Mouse (Mus musculus): Measurements from ENCODE around the gene Pigc. TPM values are rescaled to one million over a fixed set of nuclear protein-coding genes. Genes with fewer than 3 reads are reported as not detected.

The Pigc gene
- polyA plus RNA-seq, 1 experiment from 2014 or later, result 33.3 TPM

DNA sequence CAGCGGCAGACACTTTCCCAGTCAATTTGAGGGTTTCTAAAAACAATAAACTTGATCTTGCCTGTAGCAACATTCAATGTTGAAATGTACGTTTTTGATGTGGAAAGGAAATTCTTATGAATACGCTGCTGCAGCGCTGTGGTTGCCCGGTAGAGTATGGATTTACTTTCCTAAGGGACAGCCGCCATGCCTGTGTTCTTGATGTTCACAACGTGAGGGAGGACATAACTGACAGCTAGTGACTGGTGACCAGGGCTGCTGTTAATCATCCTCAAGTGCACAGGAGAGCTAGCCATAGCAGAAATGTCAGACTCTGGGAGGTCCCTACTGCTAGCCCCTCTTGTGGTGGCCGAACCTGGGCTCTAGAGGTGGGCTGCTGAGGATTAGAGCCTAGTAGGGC lies 40.1 kb downstream of the Pigc start:
- Histone ChIP-seq H3K4me2 (replicated peaks; ENCODE audit: low read depth, low read length) (no peak overlapping the region), H3K36me3 (ENCODE audit: control insufficient read depth, insufficient read depth, low read length) (no peaks in the 10 kb centered on the region), H3K27ac (ENCODE audit: low read depth, low read length) (peak overlapping the region; percentile 74), H3K9me3 (ENCODE audit: control insufficient read depth, low read length) (no peaks in the 10 kb centered on the region), H3K4me1 (replicated peaks; ENCODE audit: control insufficient read depth, insufficient read depth, low read length) (0 out of 2 replicates have a peak, but pooled peaks cover 3% of the 10 kb centered on the region), H3K9ac (ENCODE audit: low read depth, low read length) (no peak overlapping the region), H3K27me3 (ENCODE audit: control insufficient read depth, insufficient read depth, low read length) (no peaks in the 10 kb centered on the region), H3K4me3 (ENCODE audit: low read depth, low read length) (no peak overlapping the region)
- no peak for DNase-seq (ENCODE audit: low spot score)
- 78% methylated on average over 8 of the region's 8 CpGs for WGBS
- ATAC-seq (ENCODE audit: low FRiP score), result no peak

DNA sequence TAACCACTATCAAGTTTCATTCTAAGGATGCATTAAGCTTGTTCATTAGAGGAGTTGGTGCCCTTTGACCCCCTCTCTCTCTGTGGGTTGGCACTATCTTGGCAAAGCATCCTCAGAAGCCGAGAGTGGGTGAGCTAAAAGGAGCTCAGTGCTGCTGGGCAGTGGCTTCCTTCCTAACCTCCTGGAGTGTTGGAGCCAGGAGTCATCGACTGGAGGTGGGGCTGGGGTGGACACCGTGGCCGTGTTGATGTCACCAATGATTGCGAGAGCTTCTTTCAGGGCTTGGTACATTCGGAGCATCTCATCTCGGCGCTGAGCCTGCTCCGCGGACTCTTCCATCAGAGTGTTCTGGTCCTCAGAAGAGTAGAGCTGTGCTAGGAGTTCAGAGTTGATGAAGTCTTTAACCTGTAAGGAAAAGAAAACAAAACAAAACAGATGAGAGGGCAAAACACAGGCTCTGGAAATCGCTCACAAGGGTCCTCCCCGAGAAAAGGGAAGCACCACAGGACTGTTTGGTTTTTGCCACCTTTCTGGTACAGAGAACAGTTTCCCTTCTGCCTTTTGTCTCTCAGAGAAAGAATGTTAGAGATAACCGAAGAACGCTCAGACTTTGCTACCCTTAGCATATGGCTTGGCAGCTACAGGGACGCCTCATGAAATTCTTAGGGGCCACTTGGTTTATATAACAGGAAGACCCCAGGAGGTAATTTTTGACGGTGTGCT lies 42.7 kb downstream of the Pigc start:
- Histone ChIP-seq H3K27ac (ENCODE audit: low read depth, low read length) (no peak overlapping the region), H3K4me3 (ENCODE audit: low read depth, low read length) (no peak overlapping the region), H3K9me3 (ENCODE audit: control insufficient read depth, low read length) (no peaks in the 10 kb centered on the region), H3K4me2 (replicated peaks; ENCODE audit: low read depth, low read length) (no peak overlapping the region), H3K9ac (ENCODE audit: low read depth, low read length) (no peak overlapping the region), H3K36me3 (ENCODE audit: control insufficient read depth, insufficient read depth, low read length) (no peaks in the 10 kb centered on the region), H3K27me3 (ENCODE audit: control insufficient read depth, insufficient read depth, low read length) (no peaks in the 10 kb centered on the region), H3K4me1 (replicated peaks; ENCODE audit: control insufficient read depth, insufficient read depth, low read length) (no peaks in the 10 kb centered on the region)
- no peak for DNase-seq (ENCODE audit: low spot score)
- WGBS, result 78% methylated on average over 16 of the region's 16 CpGs
- ATAC-seq (ENCODE audit: low FRiP score), result no peak

DNA sequence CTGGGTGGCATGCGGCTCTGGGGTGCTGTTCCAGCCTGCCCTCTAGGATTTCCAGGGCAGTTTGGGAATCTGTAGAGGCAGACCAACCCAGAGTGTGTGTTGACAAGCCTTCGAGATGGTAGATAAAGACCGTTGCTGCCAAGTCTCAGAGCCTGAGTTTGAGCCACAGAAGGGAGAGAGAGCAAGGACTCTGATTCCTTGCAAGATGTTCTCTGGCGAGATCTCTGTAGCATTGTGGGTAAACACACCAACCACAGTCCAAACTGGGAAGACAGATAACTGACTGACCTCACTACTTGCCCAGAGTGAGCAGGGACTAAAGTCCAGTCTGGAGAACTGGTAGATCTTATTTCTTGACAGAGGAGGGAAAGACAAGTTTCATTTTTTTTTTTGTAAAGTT lies 44.6 kb downstream of the Pigc start:
- WGBS, result 89% methylated on average over 4 of the region's 4 CpGs
- no peak overlapping the region for H3K27ac ChIP-seq (ENCODE audit: low read depth, low read length)

DNA sequence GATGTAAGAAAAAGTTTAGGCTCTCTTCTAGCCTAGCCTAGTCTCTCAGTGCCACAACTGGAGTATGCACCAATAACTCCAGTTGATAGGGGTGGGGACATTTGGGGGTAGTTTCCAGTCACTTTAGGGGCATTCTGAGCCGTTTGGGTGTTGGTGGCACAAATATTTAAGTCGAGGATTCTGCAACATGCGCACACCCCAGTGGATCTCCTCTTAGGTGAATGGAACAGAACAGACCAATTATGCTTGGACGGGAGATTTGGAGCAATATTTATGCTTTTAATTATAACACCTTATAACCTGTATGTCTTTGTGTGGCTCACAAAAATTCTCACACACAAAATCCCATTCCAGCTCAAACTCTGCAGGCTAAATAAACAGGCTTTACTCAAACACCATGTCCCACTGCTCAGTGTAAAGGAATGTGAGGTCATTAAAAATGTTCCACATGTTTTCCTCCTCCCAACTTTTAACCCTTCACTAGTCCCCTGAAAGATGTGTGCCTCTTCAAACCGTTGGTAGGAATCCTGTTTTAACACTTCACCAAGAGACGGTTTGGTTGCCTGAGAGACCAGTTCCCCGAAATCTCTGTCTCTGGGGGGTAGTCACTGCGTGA lies 46.4 kb downstream of the Pigc start:
- H3K4me3 ChIP-seq (ENCODE audit: low read depth, low read length), result no peak overlapping the region
- H3K27ac ChIP-seq (ENCODE audit: low read depth, low read length), result no peak overlapping the region
- ATAC-seq (ENCODE audit: low FRiP score), result no peak
- no peaks in the 10 kb centered on the region for H3K4me1 ChIP-seq (replicated peaks; ENCODE audit: control insufficient read depth, insufficient read depth, low read length)
- 57% methylated on average over 8 of the region's 8 CpGs for WGBS
- no peak overlapping the region for H3K4me2 ChIP-seq (replicated peaks; ENCODE audit: low read depth, low read length)
- H3K27me3 ChIP-seq (ENCODE audit: control insufficient read depth, insufficient read depth, low read length), result no peaks in the 10 kb centered on the region
- H3K9me3 ChIP-seq (ENCODE audit: control insufficient read depth, low read length), result no peaks in the 10 kb centered on the region
- no peak for DNase-seq (ENCODE audit: low spot score)
- no peak overlapping the region for H3K9ac ChIP-seq (ENCODE audit: low read depth, low read length)
- H3K36me3 ChIP-seq (ENCODE audit: control insufficient read depth, insufficient read depth, low read length), result no peaks in the 10 kb centered on the region

More for the DNA sequence above, 44.6 kb downstream of the Pigc start:
- ATAC-seq (ENCODE audit: low FRiP score) (no peak), DNase-seq (ENCODE audit: low spot score) (no peak)
- Histone ChIP-seq H3K36me3 (ENCODE audit: control insufficient read depth, insufficient read depth, low read length) (no peaks in the 10 kb centered on the region), H3K4me2 (replicated peaks; ENCODE audit: low read depth, low read length) (no peak overlapping the region), H3K9ac (ENCODE audit: low read depth, low read length) (no peak overlapping the region), H3K9me3 (ENCODE audit: control insufficient read depth, low read length) (no peaks in the 10 kb centered on the region), H3K4me3 (ENCODE audit: low read depth, low read length) (no peak overlapping the region), H3K4me1 (replicated peaks; ENCODE audit: control insufficient read depth, insufficient read depth, low read length) (no peaks in the 10 kb centered on the region), H3K27me3 (ENCODE audit: control insufficient read depth, insufficient read depth, low read length) (no peaks in the 10 kb centered on the region)

DNA sequence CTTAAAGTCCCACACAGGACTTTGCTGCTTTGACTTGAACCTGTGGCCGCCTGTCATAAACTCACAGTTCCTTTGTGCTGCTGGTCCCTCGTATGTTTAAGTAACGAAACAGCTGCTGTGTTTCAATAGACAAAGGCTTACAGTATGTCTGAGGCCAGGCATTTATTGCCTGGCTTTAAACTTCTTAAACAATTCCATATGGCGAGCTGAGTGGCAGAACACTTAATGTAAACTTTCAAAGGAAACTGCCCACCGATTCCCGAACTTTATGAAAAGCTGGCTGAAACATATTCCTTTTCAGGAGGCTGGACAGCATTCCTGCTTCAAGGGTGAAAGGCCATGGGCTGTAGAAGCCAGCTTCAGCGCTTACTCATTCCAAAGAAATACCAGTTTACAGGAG lies 48.0 kb downstream of the Pigc start:
- H3K9me3 ChIP-seq (ENCODE audit: control insufficient read depth, low read length), result no peaks in the 10 kb centered on the region
- no peak overlapping the region for H3K4me2 ChIP-seq (replicated peaks; ENCODE audit: low read depth, low read length)
- no peaks in the 10 kb centered on the region for H3K27me3 ChIP-seq (ENCODE audit: control insufficient read depth, insufficient read depth, low read length)
- no peak overlapping the region for H3K27ac ChIP-seq (ENCODE audit: low read depth, low read length)
- no peak overlapping the region for H3K9ac ChIP-seq (ENCODE audit: low read depth, low read length)
- H3K4me1 ChIP-seq (replicated peaks; ENCODE audit: control insufficient read depth, insufficient read depth, low read length), result no peaks in the 10 kb centered on the region
- H3K36me3 ChIP-seq (ENCODE audit: control insufficient read depth, insufficient read depth, low read length), result no peaks in the 10 kb centered on the region
- no peak overlapping the region for H3K4me3 ChIP-seq (ENCODE audit: low read depth, low read length)
- WGBS, result 57% methylated on average over 7 of the region's 7 CpGs
- ATAC-seq (ENCODE audit: low FRiP score), result no peak
- no peak for DNase-seq (ENCODE audit: low spot score)

DNA sequence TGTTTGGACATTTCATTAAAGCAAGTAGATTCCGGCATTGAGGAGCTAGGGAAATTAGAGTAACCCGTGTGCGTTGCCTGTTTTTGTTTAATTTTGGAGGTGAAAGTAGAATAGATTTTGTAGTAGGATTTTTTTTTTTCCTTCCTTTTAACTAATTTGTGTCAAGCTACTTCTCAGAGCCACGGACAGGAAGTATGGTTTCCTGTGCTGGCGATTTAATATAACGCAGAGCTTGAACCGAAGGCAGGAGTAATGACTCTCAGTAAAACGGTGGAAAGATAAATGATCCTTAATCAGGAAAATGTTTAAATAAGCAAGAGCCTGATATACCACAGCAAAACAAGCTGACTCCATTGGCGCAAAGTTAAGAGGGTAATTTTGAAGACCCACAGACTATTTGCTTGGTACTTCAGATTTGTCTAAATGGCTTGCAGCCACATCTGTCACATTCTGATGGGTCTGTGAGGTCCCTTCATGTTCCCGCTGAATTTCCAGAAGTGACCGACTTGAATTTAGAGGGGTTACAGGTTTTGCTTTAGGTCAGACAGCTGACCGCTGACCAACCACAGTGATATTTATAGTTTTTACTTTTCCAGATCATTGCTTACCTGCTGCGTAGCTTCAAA lies 49.1 kb downstream of the Pigc start:
- Histone ChIP-seq H3K4me2 (replicated peaks; ENCODE audit: low read depth, low read length) (no peak overlapping the region), H3K9me3 (ENCODE audit: control insufficient read depth, low read length) (no peaks in the 10 kb centered on the region)

DNA sequence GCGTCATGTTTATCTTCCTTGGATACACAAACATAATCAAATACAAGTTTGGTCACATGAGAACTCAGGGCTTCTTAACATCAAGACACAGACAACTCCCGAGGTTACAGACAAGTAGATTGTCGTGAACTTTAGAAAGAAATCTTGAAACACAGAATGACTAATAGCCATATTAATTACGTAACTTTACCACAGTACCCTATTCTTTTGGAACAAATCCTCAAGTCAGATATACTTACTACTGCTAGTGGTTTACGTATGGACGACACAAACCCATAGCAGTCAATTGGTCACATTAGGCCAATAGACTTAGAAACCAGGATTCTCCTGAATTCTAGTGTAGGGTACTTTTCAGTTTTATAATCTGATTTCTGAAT lies 49.6 kb downstream of the Pigc start:
- no peaks in the 10 kb centered on the region for H3K27me3 ChIP-seq (ENCODE audit: control insufficient read depth, insufficient read depth, low read length)
- ATAC-seq (ENCODE audit: low FRiP score) (no peak), DNase-seq (ENCODE audit: low spot score) (no peak)
- no peak overlapping the region for H3K27ac ChIP-seq (ENCODE audit: low read depth, low read length)
- H3K36me3 ChIP-seq (ENCODE audit: control insufficient read depth, insufficient read depth, low read length), result no peaks in the 10 kb centered on the region
- H3K9ac ChIP-seq (ENCODE audit: low read depth, low read length), result no peak overlapping the region
- no peaks in the 10 kb centered on the region for H3K4me1 ChIP-seq (replicated peaks; ENCODE audit: control insufficient read depth, insufficient read depth, low read length)
- no peak overlapping the region for H3K4me3 ChIP-seq (ENCODE audit: low read depth, low read length)
- no peaks in the 10 kb centered on the region for H3K9me3 ChIP-seq (ENCODE audit: control insufficient read depth, low read length)
- 78% methylated on average over 6 of the region's 6 CpGs for WGBS
- no peak overlapping the region for H3K4me2 ChIP-seq (replicated peaks; ENCODE audit: low read depth, low read length)

More for the DNA sequence above, 49.1 kb downstream of the Pigc start:
- no peak for DNase-seq (ENCODE audit: low spot score)
- H3K4me1 ChIP-seq (replicated peaks; ENCODE audit: control insufficient read depth, insufficient read depth, low read length), result no peaks in the 10 kb centered on the region
- H3K4me3 ChIP-seq (ENCODE audit: low read depth, low read length), result no peak overlapping the region
- ATAC-seq (ENCODE audit: low FRiP score), result no peak
- H3K36me3 ChIP-seq (ENCODE audit: control insufficient read depth, insufficient read depth, low read length), result no peaks in the 10 kb centered on the region
- no peaks in the 10 kb centered on the region for H3K27me3 ChIP-seq (ENCODE audit: control insufficient read depth, insufficient read depth, low read length)
- WGBS, result 74% methylated on average over 13 of the region's 13 CpGs
- no peak overlapping the region for H3K9ac ChIP-seq (ENCODE audit: low read depth, low read length)
- peak overlapping the region; percentile 64 for H3K27ac ChIP-seq (ENCODE audit: low read depth, low read length)

DNA sequence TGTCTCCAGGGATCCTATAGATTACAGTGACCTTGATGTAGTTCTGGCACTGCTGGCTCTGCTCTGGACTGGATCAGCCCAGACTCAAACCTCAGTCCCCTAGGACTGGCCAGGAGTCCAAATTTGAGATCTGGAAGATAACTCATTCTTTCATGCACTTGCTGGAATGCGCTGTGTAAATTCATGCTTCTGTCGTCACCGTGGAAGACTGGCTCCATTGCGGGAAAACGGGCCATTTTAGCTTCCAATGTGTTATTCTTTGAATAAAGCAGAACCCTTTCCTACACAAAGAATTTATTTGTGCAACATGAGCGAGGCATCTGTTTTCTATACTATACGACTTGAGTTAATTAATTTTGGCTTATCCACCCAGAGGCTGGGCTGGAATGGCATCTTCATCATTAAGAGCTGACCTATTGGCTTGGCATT lies 51.3 kb downstream of the Pigc start:
- Histone ChIP-seq H3K4me1 (replicated peaks; ENCODE audit: control insufficient read depth, insufficient read depth, low read length) (no peaks in the 10 kb centered on the region), H3K27ac (ENCODE audit: low read depth, low read length) (no peak overlapping the region), H3K27me3 (ENCODE audit: control insufficient read depth, insufficient read depth, low read length) (no peaks in the 10 kb centered on the region), H3K36me3 (ENCODE audit: control insufficient read depth, insufficient read depth, low read length) (no peaks in the 10 kb centered on the region), H3K9me3 (ENCODE audit: control insufficient read depth, low read length) (no peaks in the 10 kb centered on the region), H3K4me3 (ENCODE audit: low read depth, low read length) (no peak overlapping the region), H3K4me2 (replicated peaks; ENCODE audit: low read depth, low read length) (no peak overlapping the region), H3K9ac (ENCODE audit: low read depth, low read length) (no peak overlapping the region)
- DNase-seq (ENCODE audit: low spot score) (no peak), ATAC-seq (ENCODE audit: low FRiP score) (no peak)
- 67% methylated on average over 7 of the region's 7 CpGs for WGBS

DNA sequence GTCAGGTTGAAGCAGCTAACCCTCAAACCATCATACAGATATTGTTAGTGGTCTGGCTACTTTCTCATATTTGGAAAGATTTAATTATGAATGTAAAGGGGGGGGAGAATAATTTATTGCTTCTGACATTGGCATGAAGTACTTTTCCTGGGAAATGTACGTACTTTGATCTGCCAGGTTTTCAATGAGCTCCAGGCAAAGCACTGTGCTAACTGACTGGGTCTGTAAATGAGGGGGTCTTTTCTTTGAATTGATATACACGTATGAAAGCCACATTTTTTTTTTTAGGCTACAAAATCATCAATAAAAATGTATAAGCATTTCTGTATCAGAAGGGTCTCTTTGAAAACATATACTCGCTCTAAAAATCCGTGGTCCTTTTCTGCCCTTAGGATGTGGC lies 51.8 kb downstream of the Pigc start:
- no peaks in the 10 kb centered on the region for H3K27me3 ChIP-seq (ENCODE audit: control insufficient read depth, insufficient read depth, low read length)
- no peak overlapping the region for H3K4me2 ChIP-seq (replicated peaks; ENCODE audit: low read depth, low read length)
- no peak overlapping the region for H3K9ac ChIP-seq (ENCODE audit: low read depth, low read length)
- H3K4me3 ChIP-seq (ENCODE audit: low read depth, low read length), result no peak overlapping the region
- no peaks in the 10 kb centered on the region for H3K9me3 ChIP-seq (ENCODE audit: control insufficient read depth, low read length)
- 78% methylated on average over 4 of the region's 4 CpGs for WGBS
- H3K4me1 ChIP-seq (replicated peaks; ENCODE audit: control insufficient read depth, insufficient read depth, low read length), result no peaks in the 10 kb centered on the region
- ATAC-seq (ENCODE audit: low FRiP score) (no peak), DNase-seq (ENCODE audit: low spot score) (no peak)
- no peaks in the 10 kb centered on the region for H3K36me3 ChIP-seq (ENCODE audit: control insufficient read depth, insufficient read depth, low read length)
- no peak overlapping the region for H3K27ac ChIP-seq (ENCODE audit: low read depth, low read length)

Measured in hindbrain, embryonic 11.5 days (tissue).